Mouse (Mus musculus) limb, embryonic 10.5 days (tissue): ENCODE data around the gene Tagln2. TPM values are rescaled to one million over a fixed set of nuclear protein-coding genes. Genes with fewer than 3 reads are reported as not detected.

Experiments used
- DNase-seq: peaks from one replicate; pipeline ENCODE4 v3.0.0-alpha.2; 2017; ENCODE audit warnings: low spot score
- H3K27ac ChIP-seq: fragments of 300-500 bp; sonication (generic); 2 replicates; pipeline ENCODE4 v1.5.1; 2016; ENCODE audit warnings: mild to moderate bottlenecking
- H3K27me3 ChIP-seq: fragments of 300-500 bp; sonication (generic); 2 replicates; pipeline ENCODE4 v1.6.1; 2016; ENCODE audit warnings: low read depth, mild to moderate bottlenecking; ENCODE audit not compliant: poor library complexity, severe bottlenecking
- H3K36me3 ChIP-seq: fragments of 300-500 bp; sonication (generic); 2 replicates; pipeline ENCODE4 v1.6.1; 2016; ENCODE audit warnings: mild to moderate bottlenecking, moderate library complexity
- H3K4me1 ChIP-seq: fragments of 300-500 bp; sonication (generic); 2 replicates; pipeline ENCODE4 v1.6.1; 2016
- H3K4me3 ChIP-seq: fragments of 300-500 bp; sonication (generic); 2 replicates; pipeline ENCODE4 v1.5.1; 2016; ENCODE audit warnings: mild to moderate bottlenecking, moderate library complexity
- H3K9me3 ChIP-seq: fragments of 300-500 bp; sonication (generic); replicated peaks from 2 replicates; pipeline ENCODE4 v1.6.1; 2016; ENCODE audit warnings: mild to moderate bottlenecking
- WGBS: fragments of 180-500 bp; shearing (Covaris S2); methylation state at CpG from one replicate; pipeline ENCODE4 v1.1.7; 2016; 5-methylcytosine and 5-hydroxymethylcytosine counted together
- polyA plus RNA-seq: library from polyadenylated mRNA; unstranded; fragments of >200 nt; fragmentation: Nextera tagmentation; extraction: Ambion mirVana; gene quantifications from 2 replicates; pipeline ENCODE4 v1.2.1, GENCODE M21; 2016

Gene Tagln2
- polyA plus RNA-seq: 77.0 and 84.6 TPM in 2 replicates

GRCm38 (mm10) chr1:172499765-172500441 is at the start of gene Tagln2:
Gene Tagln2 (plus strand): TSS chr1:172500047.
- H3K27me3 ChIP-seq: peaks cover 29% of the 10 kb centered on the region
- 1% methylated on average over 30 of the region's 30 CpGs for WGBS
- peak within 1 kb of the TSS; percentile 79 for H3K27ac ChIP-seq
- H3K4me3 ChIP-seq: peak within 1 kb of the TSS; percentile 62
- H3K4me1 ChIP-seq: peaks cover 58% of the 10 kb centered on the region
- DNase-seq: peak; percentile 84
- H3K36me3 ChIP-seq: peaks cover 44% of the 10 kb centered on the region
- H3K9me3 ChIP-seq: no peaks in the 10 kb centered on the region

GRCm38 (mm10) chr1:172450226-172450625 is 49.6 kb upstream of the Tagln2 start:
- Histone ChIP-seq H3K27ac (no peak overlapping the region), H3K36me3 (no peaks in the 10 kb centered on the region), H3K4me3 (no peak overlapping the region), H3K27me3 (no peaks in the 10 kb centered on the region), H3K9me3 (no peaks in the 10 kb centered on the region), H3K4me1 (peaks cover 12% of the 10 kb centered on the region)
- 38% methylated on average over 2 of the region's 2 CpGs for WGBS
- no peak for DNase-seq

- peak; percentile 38 for DNase-seq
- Histone ChIP-seq H3K9me3 (no peaks in the 10 kb centered on the region), H3K27me3 (no peaks in the 10 kb centered on the region), H3K27ac (no peak overlapping the region), H3K4me1 (peaks cover 12% of the 10 kb centered on the region), H3K4me3 (peak overlapping the region; percentile 31), H3K36me3 (no peaks in the 10 kb centered on the region)
- WGBS: 33% methylated on average over 17 of the region's 17 CpGs
Measured at GRCm38 (mm10) chr1:172450848-172451470, 48.9 kb upstream of the Tagln2 start.

- no peak overlapping the region for H3K4me3 ChIP-seq
- DNase-seq: no peak
- peaks cover 12% of the 10 kb centered on the region for H3K4me1 ChIP-seq
- 81% methylated on average over 2 of the region's 2 CpGs for WGBS
- H3K9me3 ChIP-seq: no peaks in the 10 kb centered on the region
- H3K36me3 ChIP-seq: no peaks in the 10 kb centered on the region
- no peaks in the 10 kb centered on the region for H3K27me3 ChIP-seq
- H3K27ac ChIP-seq: no peak overlapping the region
Measured at GRCm38 (mm10) chr1:172452911-172453310, 46.9 kb upstream of the Tagln2 start.

GRCm38 (mm10) chr1:172453810-172454209 is 46.0 kb upstream of the Tagln2 start:
- DNase-seq: no peak
- H3K27ac ChIP-seq: no peak overlapping the region
- 89% methylated on average over 2 of the region's 2 CpGs for WGBS
- no peaks in the 10 kb centered on the region for H3K27me3 ChIP-seq
- H3K4me3 ChIP-seq: no peak overlapping the region
- H3K36me3 ChIP-seq: no peaks in the 10 kb centered on the region
- H3K4me1 ChIP-seq: peaks cover 12% of the 10 kb centered on the region
- no peaks in the 10 kb centered on the region for H3K9me3 ChIP-seq

- H3K27ac ChIP-seq: no peak overlapping the region
- no peaks in the 10 kb centered on the region for H3K36me3 ChIP-seq
- no peak for DNase-seq
- no peak overlapping the region for H3K4me3 ChIP-seq
- H3K9me3 ChIP-seq: no peaks in the 10 kb centered on the region
- WGBS: 29% methylated on average over 4 of the region's 4 CpGs
- H3K4me1 ChIP-seq: peaks cover 12% of the 10 kb centered on the region
- no peaks in the 10 kb centered on the region for H3K27me3 ChIP-seq
Measured at GRCm38 (mm10) chr1:172455416-172455815, 44.4 kb upstream of the Tagln2 start.

- WGBS: 74% methylated on average over 7 of the region's 7 CpGs
- H3K27ac ChIP-seq: no peak overlapping the region
- no peak overlapping the region for H3K4me3 ChIP-seq
- no peak for DNase-seq
- no peaks in the 10 kb centered on the region for H3K36me3 ChIP-seq
- peaks cover 6% of the 10 kb centered on the region for H3K4me1 ChIP-seq
- H3K27me3 ChIP-seq: no peaks in the 10 kb centered on the region
- no peaks in the 10 kb centered on the region for H3K9me3 ChIP-seq
Measured at GRCm38 (mm10) chr1:172456001-172456677, 43.7 kb upstream of the Tagln2 start.

- Histone ChIP-seq H3K9me3 (no peaks in the 10 kb centered on the region), H3K27me3 (no peaks in the 10 kb centered on the region), H3K4me1 (0 out of 2 replicates have a peak, but pooled peaks cover 3% of the 10 kb centered on the region), H3K27ac (no peak overlapping the region), H3K36me3 (no peaks in the 10 kb centered on the region), H3K4me3 (no peak overlapping the region)
- 93% methylated on average over 3 of the region's 3 CpGs for WGBS
- no peak for DNase-seq
Measured at GRCm38 (mm10) chr1:172457196-172457595, 42.7 kb upstream of the Tagln2 start.

GRCm38 (mm10) chr1:172458041-172458440 is 41.8 kb upstream of the Tagln2 start:
- Histone ChIP-seq H3K27me3 (no peaks in the 10 kb centered on the region), H3K4me1 (0 out of 2 replicates have a peak, but pooled peaks cover 3% of the 10 kb centered on the region), H3K9me3 (no peaks in the 10 kb centered on the region), H3K27ac (no peak overlapping the region), H3K4me3 (no peak overlapping the region), H3K36me3 (no peaks in the 10 kb centered on the region)
- no peak for DNase-seq
- WGBS: 85% methylated on average over 3 of the region's 3 CpGs

- no peaks in the 10 kb centered on the region for H3K4me1 ChIP-seq
- no peaks in the 10 kb centered on the region for H3K9me3 ChIP-seq
- no peak overlapping the region for H3K27ac ChIP-seq
- no peaks in the 10 kb centered on the region for H3K36me3 ChIP-seq
- DNase-seq: no peak
- WGBS: 83% methylated on average over 2 of the region's 2 CpGs
- H3K27me3 ChIP-seq: no peaks in the 10 kb centered on the region
- no peak overlapping the region for H3K4me3 ChIP-seq
Measured at GRCm38 (mm10) chr1:172461602-172462001, 38.2 kb upstream of the Tagln2 start.

- Histone ChIP-seq H3K4me3 (no peak overlapping the region), H3K4me1 (no peaks in the 10 kb centered on the region), H3K27ac (no peak overlapping the region), H3K36me3 (no peaks in the 10 kb centered on the region), H3K9me3 (no peaks in the 10 kb centered on the region), H3K27me3 (no peaks in the 10 kb centered on the region)
- no peak for DNase-seq
- 89% methylated on average over 3 of the region's 3 CpGs for WGBS
Measured at GRCm38 (mm10) chr1:172462534-172462933, 37.3 kb upstream of the Tagln2 start.

GRCm38 (mm10) chr1:172463387-172464333 is 36.2 kb upstream of the Tagln2 start:
- H3K36me3 ChIP-seq: no peaks in the 10 kb centered on the region
- 78% methylated on average over 16 of the region's 16 CpGs for WGBS
- H3K4me1 ChIP-seq: no peaks in the 10 kb centered on the region
- DNase-seq: no peak
- no peaks in the 10 kb centered on the region for H3K27me3 ChIP-seq
- H3K9me3 ChIP-seq: no peaks in the 10 kb centered on the region
- H3K27ac ChIP-seq: no peak overlapping the region
- no peak overlapping the region for H3K4me3 ChIP-seq
